Mouse (Mus musculus) embryonic facial prominence, embryonic 14.5 days (tissue): ENCODE measurements around the gene Spsb4. TPM values are rescaled to one million over a fixed set of nuclear protein-coding genes. Genes with fewer than 3 reads are reported as not detected.

Experiments
- ATAC-seq: fragments of 200-750 bp; cut with Nextera tagmentation; 2 replicates; pipeline ENCODE4 v1.8.0; 2017; ENCODE audit warnings: low read depth, moderate number of reproducible peaks, moderate TSS enrichment
- DNase-seq: peaks from one replicate; pipeline ENCODE4 v3.0.0-alpha.2; 2015; ENCODE audit warnings: low spot score
- H3K27ac ChIP-seq: fragments of 300-500 bp; sonication (generic); replicated peaks from 2 replicates; pipeline ENCODE4 v1.5.1; 2014; ENCODE audit warnings: low read depth, mild to moderate bottlenecking, low read length, moderate library complexity
- H3K27me3 ChIP-seq: fragments of 300-500 bp; sonication (generic); replicated peaks from 2 replicates; pipeline ENCODE4 v1.6.1; 2014; ENCODE audit warnings: low read length; ENCODE audit not compliant: control insufficient read depth, insufficient read depth
- H3K36me3 ChIP-seq: fragments of 300-500 bp; sonication (generic); 2 replicates; pipeline ENCODE4 v1.6.1; 2014; ENCODE audit warnings: low read length, mixed read lengths; ENCODE audit not compliant: control insufficient read depth, insufficient read depth
- H3K4me1 ChIP-seq: fragments of 300-500 bp; sonication (generic); 2 replicates; pipeline ENCODE4 v1.6.1; 2014; ENCODE audit warnings: antibody characterized with exemption, low read length; ENCODE audit not compliant: control insufficient read depth, insufficient read depth
- H3K4me2 ChIP-seq: fragments of 300-500 bp; sonication (generic); 2 replicates; pipeline ENCODE4 v1.6.1; 2014; ENCODE audit warnings: low read depth, mild to moderate bottlenecking, low read length, moderate library complexity, mixed read lengths
- H3K4me3 ChIP-seq: fragments of 300-500 bp; sonication (generic); 2 replicates; pipeline ENCODE4 v1.5.1; 2014; ENCODE audit warnings: low read depth, mild to moderate bottlenecking, low read length
- H3K9ac ChIP-seq: fragments of 300-500 bp; sonication (generic); 2 replicates; pipeline ENCODE4 v1.6.1; 2014; ENCODE audit warnings: low read depth, mild to moderate bottlenecking, low read length, moderate library complexity, mixed read lengths
- H3K9me3 ChIP-seq: fragments of 300-500 bp; sonication (generic); 2 replicates; pipeline ENCODE4 v1.6.1; 2016; ENCODE audit warnings: low read length; ENCODE audit not compliant: control insufficient read depth
- WGBS: fragments of 180-500 bp; shearing (Covaris S2); extraction: QIAGEN DNeasy Blood & Tissue Kit; methylation state at CpG from one replicate; pipeline ENCODE4 v1.1.7; 2014; 5-methylcytosine and 5-hydroxymethylcytosine counted together
- polyA plus RNA-seq: library from polyadenylated mRNA; unstranded; fragments of >200 nt; fragmentation: Nextera tagmentation; extraction: Ambion mirVana; gene quantifications from 2 replicates; pipeline ENCODE4 v1.2.1, GENCODE M21; 2014

The Spsb4 gene
- polyA plus RNA-seq, 1 experiment from 2014 or later = 12.6 TPM

DNA sequence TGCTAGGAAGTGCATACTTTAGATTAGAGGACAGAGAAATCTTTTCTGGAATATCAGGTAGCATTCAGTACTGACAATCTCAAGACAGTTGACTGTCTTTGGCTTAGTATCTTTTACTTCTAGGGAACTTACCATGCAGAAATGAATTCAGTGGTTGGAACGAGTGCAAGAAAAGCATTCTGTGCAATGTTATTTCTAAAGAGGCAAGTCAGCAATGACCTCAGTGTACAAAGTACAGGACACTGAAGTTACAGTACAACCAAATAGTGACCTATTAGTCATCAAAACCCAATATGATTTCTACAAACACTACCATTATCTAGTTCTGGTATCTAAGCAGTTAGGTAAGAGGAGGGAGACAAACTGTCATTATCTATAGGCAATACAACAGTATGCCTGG is 51.1 kb downstream of the Spsb4 start:
- H3K4me2 ChIP-seq = no peak overlapping the region
- H3K9me3 ChIP-seq = no peaks in the 10 kb centered on the region
- WGBS = 86% methylated on average over 1 of the region's 1 CpGs
- H3K4me1 ChIP-seq = peaks cover 9% of the 10 kb centered on the region
- DNase-seq (no peak), ATAC-seq (no peak)
- H3K27ac ChIP-seq = no peak overlapping the region
- no peaks in the 10 kb centered on the region for H3K27me3 ChIP-seq
- H3K4me3 ChIP-seq = no peak overlapping the region
- H3K9ac ChIP-seq = no peak overlapping the region
- no peaks in the 10 kb centered on the region for H3K36me3 ChIP-seq

DNA sequence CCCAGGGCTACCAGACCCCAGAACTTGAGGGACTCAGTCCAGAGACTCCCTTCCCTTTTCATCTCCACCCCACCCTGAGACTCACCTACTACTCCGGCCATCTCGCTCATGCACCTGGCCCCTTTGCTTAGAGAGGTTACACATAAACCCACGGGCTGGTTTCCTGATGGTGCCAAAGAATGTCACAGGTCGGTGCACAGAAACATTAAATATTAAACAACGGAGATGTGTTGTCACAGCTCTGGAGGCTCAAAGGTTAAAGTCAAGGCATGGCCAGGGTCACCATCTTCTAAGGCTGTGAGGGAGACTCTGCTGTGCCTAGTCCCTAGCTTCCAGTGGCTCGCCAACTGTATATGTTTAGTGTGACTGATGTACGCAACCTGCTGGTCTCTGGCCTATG is 52.2 kb downstream of the Spsb4 start:
- 91% methylated on average over 7 of the region's 7 CpGs for WGBS
- Histone ChIP-seq H3K27me3 (no peaks in the 10 kb centered on the region), H3K4me3 (no peak overlapping the region), H3K27ac (no peak overlapping the region), H3K36me3 (no peaks in the 10 kb centered on the region), H3K9ac (no peak overlapping the region), H3K4me1 (peaks cover 7% of the 10 kb centered on the region; the same call in 1 of the 2 replicates), H3K4me2 (no peak overlapping the region), H3K9me3 (no peaks in the 10 kb centered on the region)
- ATAC-seq (no peak), DNase-seq (no peak)

DNA sequence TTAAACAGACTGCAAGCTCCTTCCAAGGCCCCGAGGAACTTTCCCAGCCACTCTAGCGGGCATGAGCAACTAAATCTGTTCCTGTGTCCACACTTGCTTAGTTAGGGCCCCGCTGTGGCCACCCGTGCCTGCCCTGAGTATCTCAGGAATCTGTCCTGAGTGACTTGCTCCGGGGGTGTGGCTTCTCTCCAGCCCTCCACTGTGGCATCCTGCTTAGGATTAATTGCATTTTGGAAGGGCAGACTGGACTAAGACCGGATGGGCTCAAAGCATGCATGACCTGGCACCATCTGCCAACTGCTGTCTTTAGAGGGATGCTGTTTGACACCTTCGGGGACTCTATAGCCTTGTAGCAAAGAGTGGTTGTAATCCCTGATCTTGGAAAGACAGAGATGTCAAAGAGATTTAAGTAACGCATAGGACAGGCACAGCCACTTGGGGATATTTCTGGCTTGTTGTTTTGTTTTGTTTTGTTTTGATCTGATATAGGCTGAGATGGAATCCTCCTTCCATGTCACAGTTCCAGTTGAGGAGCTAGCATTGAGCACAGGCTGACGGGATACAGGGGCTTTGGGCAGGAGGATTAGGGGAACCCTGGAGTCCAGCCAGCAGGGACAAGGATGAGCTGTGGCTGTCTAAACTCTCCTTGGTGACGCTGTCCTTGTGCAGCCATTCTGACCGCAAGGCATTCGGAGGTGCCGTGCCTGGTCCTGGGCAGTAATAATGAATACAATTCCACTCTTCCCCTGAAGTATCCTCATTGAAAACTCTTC is 55.0 kb downstream of the Spsb4 start:
- Histone ChIP-seq H3K9me3 (no peaks in the 10 kb centered on the region), H3K4me1 (peaks cover 7% of the 10 kb centered on the region; the same call in 1 of the 2 replicates), H3K27me3 (no peaks in the 10 kb centered on the region), H3K36me3 (no peaks in the 10 kb centered on the region), H3K9ac (no peak overlapping the region; the same call in 1 of the 2 replicates), H3K4me2 (no peak overlapping the region), H3K4me3 (no peak overlapping the region), H3K27ac (no peak overlapping the region)
- DNase-seq = no peak
- 56% methylated on average over 13 of the region's 13 CpGs for WGBS
- ATAC-seq = no peak

DNA sequence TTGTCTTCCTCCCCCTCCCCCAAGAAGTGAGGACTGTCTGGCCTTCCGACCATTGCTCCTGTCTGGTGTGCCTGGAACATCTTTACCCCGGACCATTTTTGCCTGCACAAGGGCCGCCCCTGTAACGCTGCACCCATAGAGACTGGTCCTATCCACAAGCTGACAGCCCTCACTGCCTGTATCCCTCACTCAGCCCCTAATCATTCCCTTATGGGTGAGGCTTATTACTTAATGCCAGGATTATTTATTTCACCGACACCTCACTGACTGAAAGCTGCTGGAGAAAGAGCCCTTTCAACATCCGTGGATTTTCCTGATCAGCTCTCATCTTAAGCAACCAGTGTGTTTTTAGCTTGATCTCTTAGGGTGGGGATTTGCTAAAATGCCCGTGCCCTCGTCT is 55.9 kb downstream of the Spsb4 start:
- WGBS = 27% methylated on average over 8 of the region's 8 CpGs
- Histone ChIP-seq H3K27me3 (no peaks in the 10 kb centered on the region), H3K9me3 (no peaks in the 10 kb centered on the region), H3K27ac (no peak overlapping the region), H3K4me3 (no peak overlapping the region), H3K4me2 (no peak overlapping the region), H3K4me1 (peaks cover 10% of the 10 kb centered on the region; the same call in 1 of the 2 replicates), H3K36me3 (no peaks in the 10 kb centered on the region), H3K9ac (no peak overlapping the region; the same call in 1 of the 2 replicates)
- ATAC-seq = no peak
- no peak for DNase-seq

DNA sequence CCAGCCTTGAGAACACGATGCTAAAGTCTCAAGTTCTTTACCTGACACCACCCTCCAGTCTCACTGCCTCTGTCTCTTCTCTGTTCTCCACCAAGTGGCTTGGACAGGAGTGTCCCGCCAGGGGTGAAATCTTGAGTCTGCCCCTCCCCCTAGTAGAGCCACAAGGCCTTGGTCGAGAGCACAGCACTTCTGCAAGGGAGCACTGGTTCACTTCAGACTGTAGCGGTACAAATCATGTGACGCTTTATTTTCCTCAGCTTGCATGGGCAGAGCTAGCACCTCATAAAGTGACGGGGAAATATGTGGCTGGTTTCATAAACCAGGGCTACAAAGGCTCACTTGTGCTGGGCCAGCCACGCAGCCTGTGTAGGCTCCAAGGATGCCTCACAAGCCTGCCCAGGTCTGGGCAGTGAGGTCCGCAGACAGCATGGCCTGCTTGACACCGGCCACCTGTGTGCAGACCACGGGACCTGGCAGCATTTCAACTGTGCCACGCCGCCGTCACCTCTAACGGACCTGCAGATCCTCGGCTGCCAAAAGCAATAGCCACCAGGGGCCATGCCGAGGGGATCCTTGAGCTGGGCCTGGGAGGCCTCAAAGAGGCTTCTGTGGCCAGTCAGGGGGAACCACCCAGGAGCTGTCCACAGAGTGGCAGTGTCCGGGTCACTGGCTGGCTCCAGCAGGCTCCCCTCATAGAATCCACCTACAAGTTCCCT is 56.5 kb downstream of the Spsb4 start:
- no peak overlapping the region for H3K4me3 ChIP-seq
- 0 out of 2 replicates have a peak, but pooled peaks have one; percentile 24 for ATAC-seq
- no peaks in the 10 kb centered on the region for H3K36me3 ChIP-seq
- H3K9ac ChIP-seq = no peak overlapping the region; the same call in 1 of the 2 replicates
- H3K4me2 ChIP-seq = no peak overlapping the region
- DNase-seq = no peak
- 51% methylated on average over 16 of the region's 17 CpGs for WGBS
- H3K4me1 ChIP-seq = peaks cover 10% of the 10 kb centered on the region; the same call in 1 of the 2 replicates
- no peaks in the 10 kb centered on the region for H3K9me3 ChIP-seq
- H3K27me3 ChIP-seq = no peaks in the 10 kb centered on the region
- H3K27ac ChIP-seq = no peak overlapping the region

DNA sequence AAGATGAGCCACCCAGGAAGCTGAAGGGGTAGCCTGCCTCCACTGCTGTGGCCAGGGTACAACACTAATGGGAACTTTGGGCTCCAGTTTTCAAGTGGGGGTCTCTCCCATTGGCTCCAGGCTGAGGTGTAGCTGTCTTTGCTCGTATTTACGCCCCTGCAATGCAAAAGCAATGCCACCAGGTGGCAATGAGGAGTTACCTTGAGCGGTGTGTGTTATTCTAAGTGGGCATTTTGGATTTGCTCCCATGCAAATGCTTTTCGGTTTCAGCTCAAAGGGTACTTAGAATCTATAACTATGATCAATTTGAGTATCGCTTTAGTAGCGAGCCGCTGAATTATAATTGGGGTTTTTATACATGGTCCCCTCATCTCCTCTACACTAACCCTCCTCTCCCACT is 57.6 kb downstream of the Spsb4 start:
- Histone ChIP-seq H3K36me3 (no peaks in the 10 kb centered on the region), H3K4me1 (peaks cover 10% of the 10 kb centered on the region; the same call in 1 of the 2 replicates), H3K27ac (no peak overlapping the region), H3K27me3 (no peaks in the 10 kb centered on the region), H3K9ac (no peak overlapping the region), H3K4me3 (no peak overlapping the region), H3K4me2 (no peak overlapping the region), H3K9me3 (no peaks in the 10 kb centered on the region)
- 53% methylated on average over 7 of the region's 7 CpGs for WGBS
- DNase-seq (no peak), ATAC-seq (no peak)

DNA sequence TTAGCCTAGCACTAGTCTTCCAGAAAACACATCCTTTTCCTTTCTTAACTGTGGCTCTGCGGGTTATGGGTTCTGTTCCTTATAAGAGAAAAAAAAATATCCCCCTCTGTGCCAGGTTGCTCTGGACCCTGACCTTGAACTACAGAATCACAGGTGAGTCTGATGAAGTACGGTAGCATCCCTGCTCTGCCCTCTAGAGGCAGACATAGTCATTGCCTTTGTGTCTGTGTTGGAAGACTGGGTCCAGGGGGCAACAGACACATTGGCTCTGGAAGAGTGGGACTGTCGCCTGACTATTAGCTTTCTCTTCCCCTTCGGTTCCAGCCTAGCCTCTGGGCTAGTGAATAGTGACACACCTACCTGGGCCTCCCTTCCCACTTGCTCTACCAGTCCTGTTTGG is 58.4 kb downstream of the Spsb4 start:
- Histone ChIP-seq H3K36me3 (no peaks in the 10 kb centered on the region), H3K27ac (no peak overlapping the region), H3K4me2 (no peak overlapping the region), H3K27me3 (no peaks in the 10 kb centered on the region), H3K4me3 (no peak overlapping the region), H3K4me1 (peaks cover 10% of the 10 kb centered on the region; the same call in 1 of the 2 replicates), H3K9me3 (no peaks in the 10 kb centered on the region), H3K9ac (no peak overlapping the region)
- no peak for ATAC-seq
- DNase-seq = no peak
- 73% methylated on average over 4 of the region's 4 CpGs for WGBS

DNA sequence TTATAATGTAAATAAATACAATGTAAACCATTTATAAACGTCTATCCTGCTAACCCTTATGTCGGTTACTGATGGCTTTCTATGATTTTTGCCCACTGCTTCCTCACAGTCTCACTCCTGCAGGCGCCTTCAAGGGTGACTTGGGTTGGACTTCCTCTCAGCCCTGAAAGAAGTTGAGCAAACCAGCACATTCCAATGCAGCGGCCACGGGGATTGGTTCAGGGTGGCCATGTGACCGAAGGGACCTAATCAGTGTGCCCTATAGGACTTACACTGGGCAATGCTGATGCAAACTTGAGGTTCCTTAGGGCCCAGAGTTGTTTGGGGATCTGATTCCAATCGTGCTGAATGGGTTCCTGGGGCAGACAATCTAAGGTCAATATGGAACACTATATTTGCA is 59.2 kb downstream of the Spsb4 start:
- Histone ChIP-seq H3K27ac (no peak overlapping the region), H3K9ac (no peak overlapping the region), H3K27me3 (no peaks in the 10 kb centered on the region), H3K4me3 (no peak overlapping the region), H3K4me2 (no peak overlapping the region), H3K4me1 (peaks cover 10% of the 10 kb centered on the region; the same call in 1 of the 2 replicates), H3K9me3 (no peaks in the 10 kb centered on the region), H3K36me3 (no peaks in the 10 kb centered on the region)
- WGBS = 86% methylated on average over 7 of the region's 7 CpGs
- ATAC-seq (no peak), DNase-seq (no peak)
